Mouse (Mus musculus): ENCODE data around the gene A4gnt. TPM values are rescaled to one million over a fixed set of nuclear protein-coding genes. Genes with fewer than 3 reads are reported as not detected.

Gene A4gnt
- total and polyA plus RNA-seq, 3 experiments = not detected

GRCm38 (mm10) chr9:99646102-99646501, 33.8 kb downstream of the A4gnt start:
- Histone ChIP-seq H3K27me3 (replicated peaks) (peaks cover 6% of the 10 kb centered on the region), H3K9ac (ENCODE audit: insufficient read depth, low read depth) (no peak overlapping the region), H3K79me2 (replicated peaks; ENCODE audit: control insufficient read depth, extremely low read depth, insufficient read depth, poor library complexity, severe bottlenecking) (no peaks in the 10 kb centered on the region), H3K4me2 (ENCODE audit: insufficient read depth, low read depth, poor library complexity, severe bottlenecking) (no peak overlapping the region), H3K36me3 (replicated peaks in 1 of 2; ENCODE audit: control insufficient read depth in 1 of 2, insufficient read depth in 1 of 2, low read length in 1 of 2) (no peaks in the 10 kb centered on the region), H3K27ac (ENCODE audit: insufficient read depth, low read depth) (no peak overlapping the region), H3K4me3 (replicated peaks in 1 of 3; ENCODE audit: low read depth in 2 of 3, low read length in 2 of 3, poor library complexity in 1 of 3) (no peak overlapping the region), H3K4me1 (ENCODE audit: control insufficient read depth in 1 of 2, insufficient read depth in 2 of 2) (no peaks in the 10 kb centered on the region), H3K9me3 (replicated peaks; ENCODE audit: low read length) (no peaks in the 10 kb centered on the region)
- no peak for TF ChIP-seq MAFK (IDR thresholded peaks at IDR 0.05; ENCODE audit: insufficient replicate concordance, low read length)
- in situ Hi-C loops (cut with MboI; ENCODE audit: low pct_ligation_motif_present, low pct_unique_long_range_greater_than_20kb, low sequenced_read_pairs) (no loop called here), dilution Hi-C loops (cut with MboI; ENCODE audit: extremely low pct_ligation_motif_present, extremely low pct_unique_long_range_greater_than_20kb, low sequenced_read_pairs) (no loop called here)
- no peak for DNase-seq (ENCODE audit: extremely low read depth)

- no peak for DNase-seq (ENCODE audit: extremely low read depth)
- in situ Hi-C loops (cut with MboI; ENCODE audit: low pct_ligation_motif_present, low pct_unique_long_range_greater_than_20kb, low sequenced_read_pairs) = loop anchor here (10.0 kb wide), 1 partner anchor 206 kb away; the partner anchor contains the start of gene Nme9
- Histone ChIP-seq H3K36me3 (replicated peaks in 1 of 2; ENCODE audit: control insufficient read depth in 1 of 2, insufficient read depth in 1 of 2, low read length in 1 of 2) (no peaks in the 10 kb centered on the region), H3K4me2 (ENCODE audit: insufficient read depth, low read depth, poor library complexity, severe bottlenecking) (no peak overlapping the region), H3K27ac (ENCODE audit: insufficient read depth, low read depth) (no peak overlapping the region), H3K79me2 (replicated peaks; ENCODE audit: control insufficient read depth, extremely low read depth, insufficient read depth, poor library complexity, severe bottlenecking) (no peaks in the 10 kb centered on the region), H3K4me3 (replicated peaks in 1 of 3; ENCODE audit: low read depth in 2 of 3, low read length in 2 of 3, poor library complexity in 1 of 3) (no peak overlapping the region), H3K27me3 (replicated peaks) (peaks cover 30% of the 10 kb centered on the region), H3K9me3 (replicated peaks; ENCODE audit: low read length) (no peaks in the 10 kb centered on the region), H3K9ac (ENCODE audit: insufficient read depth, low read depth) (no peak overlapping the region), H3K4me1 (ENCODE audit: control insufficient read depth in 1 of 2, insufficient read depth in 2 of 2) (peaks cover 0 to 5% of the 10 kb centered on the region in 2 experiments; a peak in 1 of 4 replicates)
- TF ChIP-seq JUN (IDR thresholded peaks at IDR 0.05; ENCODE audit: insufficient read depth, low read depth, low read length) (no peak), TCF12 (IDR thresholded peaks at IDR 0.05; ENCODE audit: low read depth, low read length) (no peak), TBP (conservative IDR thresholded peaks at IDR 0.05; ENCODE audit: low read depth, low read length) (no peak), POLR2AphosphoS2 (IDR thresholded peaks at IDR 0.05; ENCODE audit: low read depth, low read length) (no peak), ZC3H11A (IDR thresholded peaks at IDR 0.05; ENCODE audit: low read depth, low read length) (no peak), CHD1 (IDR thresholded peaks at IDR 0.05; ENCODE audit: low read depth, low read length) (no peak), SIN3A (IDR thresholded peaks at IDR 0.05; ENCODE audit: low read length) (no peak), MXI1 (IDR thresholded peaks at IDR 0.05; ENCODE audit: low read depth, low read length) (no peak), GABPA (IDR thresholded peaks at IDR 0.05; ENCODE audit: insufficient replicate concordance, low read depth, low read length) (no peak), ZMIZ1 (IDR thresholded peaks at IDR 0.05; ENCODE audit: low read depth, low read length) (no peak)
- dilution Hi-C loops (cut with MboI; ENCODE audit: extremely low pct_ligation_motif_present, extremely low pct_unique_long_range_greater_than_20kb, low sequenced_read_pairs) = no loop called here
Measured at GRCm38 (mm10) chr9:99660756-99661155, 48.5 kb downstream of the A4gnt start.

- Histone ChIP-seq H3K79me2 (replicated peaks; ENCODE audit: control insufficient read depth, extremely low read depth, insufficient read depth, poor library complexity, severe bottlenecking) (no peaks in the 10 kb centered on the region), H3K27ac (ENCODE audit: insufficient read depth, low read depth) (no peak overlapping the region), H3K9ac (ENCODE audit: insufficient read depth, low read depth) (no peak overlapping the region), H3K27me3 (replicated peaks) (peaks cover 26% of the 10 kb centered on the region), H3K4me2 (ENCODE audit: insufficient read depth, low read depth, poor library complexity, severe bottlenecking) (no peak overlapping the region), H3K4me1 (ENCODE audit: control insufficient read depth in 1 of 2, insufficient read depth in 2 of 2) (peaks cover 0 to 5% of the 10 kb centered on the region in 2 experiments; a peak in 1 of 4 replicates), H3K9me3 (replicated peaks; ENCODE audit: low read length) (no peaks in the 10 kb centered on the region), H3K36me3 (replicated peaks in 1 of 2; ENCODE audit: control insufficient read depth in 1 of 2, insufficient read depth in 1 of 2, low read length in 1 of 2) (no peaks in the 10 kb centered on the region), H3K4me3 (replicated peaks in 1 of 3; ENCODE audit: low read depth in 2 of 3, low read length in 2 of 3, poor library complexity in 1 of 3) (no peak overlapping the region)
- dilution Hi-C loops (cut with MboI; ENCODE audit: extremely low pct_ligation_motif_present, extremely low pct_unique_long_range_greater_than_20kb, low sequenced_read_pairs) (no loop called here), in situ Hi-C loops (cut with MboI; ENCODE audit: low pct_ligation_motif_present, low pct_unique_long_range_greater_than_20kb, low sequenced_read_pairs) (loop anchor here (10.0 kb wide), 1 partner anchor 207 kb away; the partner anchor contains the start of gene Nme9)
- TF ChIP-seq MAFK (IDR thresholded peaks at IDR 0.05; ENCODE audit: insufficient replicate concordance, low read length) (no peak), MAX (IDR thresholded peaks at IDR 0.05; ENCODE audit: low read length) (no peak), TBP (conservative IDR thresholded peaks at IDR 0.05; ENCODE audit: low read depth, low read length) (no peak), KAT2A (IDR thresholded peaks at IDR 0.05; ENCODE audit: insufficient replicate concordance, low read length) (no peak), E2F4 (IDR thresholded peaks at IDR 0.05; ENCODE audit: insufficient replicate concordance, low read depth, low read length) (no peak), RCOR1 (conservative IDR thresholded peaks at IDR 0.05; ENCODE audit: low read depth, low read length) (no peak), ZKSCAN1 (IDR thresholded peaks at IDR 0.05; ENCODE audit: borderline replicate concordance, low read depth, low read length) (no peak), EP300 (IDR thresholded peaks at IDR 0.05; ENCODE audit: low read length) (no peak)
- no peak for DNase-seq (ENCODE audit: extremely low read depth)
Measured at GRCm38 (mm10) chr9:99661606-99662166, 49.4 kb downstream of the A4gnt start.
